Mouse (Mus musculus) neutrophil, adult 65 days (primary cell): ENCODE results near the gene Defa36. TPM values are rescaled to one million over a fixed set of nuclear protein-coding genes. Genes with fewer than 3 reads are reported as not detected.

ENCODE experiments used
- total RNA-seq: library from RNA; stranded (reverse); gene quantifications from 2 replicates; pipeline ENCODE4 v1.2.4, GENCODE M21; 2023

The Defa36 gene
- total RNA-seq: not detected in 2 replicates

GRCm38 (mm10) chr8:21427111-21427510, at the start of gene Defa36:
Gene Defa36, plus strand, starts transcription at chr8:21427411.

GRCm38 (mm10) chr8:21378215-21378614, 49.0 kb upstream of the Defa36 start, which contains the start of gene Defa2:
Gene Defa2, plus strand, starts transcription at chr8:21378515.

DNA sequence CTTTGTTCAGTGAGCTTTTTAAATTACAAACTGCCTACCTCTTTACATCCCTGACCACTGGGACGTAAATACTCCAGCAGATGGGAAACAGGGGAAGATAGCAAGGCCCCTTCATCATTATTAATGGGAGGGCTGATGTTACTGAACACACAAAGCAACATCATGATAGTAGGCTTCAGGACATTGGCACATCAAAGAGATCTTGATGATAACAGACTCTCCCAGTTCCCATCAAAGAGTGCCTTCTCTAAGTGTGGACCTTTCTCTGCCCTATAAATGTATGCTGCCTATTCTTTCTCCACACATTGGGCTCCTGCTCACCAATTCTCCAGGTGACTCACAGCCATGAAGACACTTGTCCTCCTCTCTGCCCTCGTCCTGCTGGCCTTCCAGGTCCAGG, 35.7 kb upstream of the Defa36 start, which contains the start of gene Defa33:
Gene Defa33, plus strand, starts transcription at position 301 of the 400 bp plus-strand sequence.

DNA sequence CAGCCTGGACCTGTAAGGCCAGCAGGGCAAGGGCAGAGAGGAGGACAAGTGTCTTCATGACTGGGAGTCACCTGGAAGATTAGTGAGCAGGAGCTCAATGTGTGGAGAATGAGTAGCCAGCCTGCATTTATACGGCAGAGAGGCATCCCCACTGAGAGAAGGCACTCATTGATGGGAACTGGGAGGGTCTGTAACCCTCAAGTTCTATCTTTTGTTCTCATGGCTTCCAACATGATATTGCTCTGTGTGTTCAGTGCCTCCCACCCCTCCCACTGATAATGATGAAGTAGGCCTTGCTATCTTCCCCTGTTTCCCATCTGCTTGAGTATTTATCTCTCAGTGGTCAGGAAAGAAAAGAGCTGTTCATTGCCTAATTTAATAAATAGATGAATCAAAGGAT, 29.2 kb downstream of the Defa36 start, which contains the start of gene Gm7849:
Gene Gm7849, minus strand, starts transcription at position 101 of the 400 bp plus-strand sequence.

Other genes starting within 250 kb of the Defa36 start
- gene Defa31, start 235.8 kb upstream of the Defa36 start, total RNA-seq: not detected in 2 replicates
- gene Gm15293, start 225.8 kb upstream of the Defa36 start, total RNA-seq: not detected in 2 replicates
- gene Gm15292, start 177.7 kb upstream of the Defa36 start, total RNA-seq: not detected in 2 replicates
- gene Defa27, start 111.9 kb upstream of the Defa36 start, total RNA-seq: not detected in 2 replicates
- not detected in 2 replicates for gene Defa29, start 100.4 kb upstream of the Defa36 start, total RNA-seq
- not detected in 2 replicates for gene Defa2, start 48.9 kb upstream of the Defa36 start, total RNA-seq
- not detected in 2 replicates for gene Defa33, start 35.6 kb upstream of the Defa36 start, total RNA-seq
- gene Gm7849, start 29.1 kb downstream of the Defa36 start, total RNA-seq: not detected in 2 replicates
- gene Defa20, start 81.8 kb downstream of the Defa36 start, total RNA-seq: not detected in 2 replicates
- gene Defa32, start 101.6 kb downstream of the Defa36 start, total RNA-seq: not detected in 2 replicates
- not detected in 2 replicates for gene Defa37, start 138.0 kb downstream of the Defa36 start, total RNA-seq
- not detected in 2 replicates for gene Defa28, start 155.6 kb downstream of the Defa36 start, total RNA-seq
- not detected in 2 replicates for gene Gm7861, start 167.1 kb downstream of the Defa36 start, total RNA-seq
- not detected in 2 replicates for gene Defa26, start 190.8 kb downstream of the Defa36 start, total RNA-seq
- gene Defa17, start 228.4 kb downstream of the Defa36 start, total RNA-seq: not detected in 2 replicates
- gene Defa34, start 238.4 kb downstream of the Defa36 start, total RNA-seq: not detected in 2 replicates